Mouse (Mus musculus): ENCODE data around the gene Shisa8.

- TF ChIP-seq POLR2A (IDR thresholded peaks at IDR 0.05; ENCODE audit: borderline replicate concordance, extremely low read depth, insufficient read depth, insufficient read length, poor library complexity, severe bottlenecking) (no peak), CTCF (IDR thresholded peaks at IDR 0.05; ENCODE audit: borderline replicate concordance, extremely low read depth, insufficient read depth, insufficient read length) (peak; percentile 83)
Measured at GRCm38 (mm10) chr15:82165332-82166239, 47.0 kb downstream of the Shisa8 start.
